Mouse (Mus musculus) limb, embryonic 15.5 days (tissue): ENCODE data around the gene Cks1b. TPM values are rescaled to one million over a fixed set of nuclear protein-coding genes. Genes with fewer than 3 reads are reported as not detected.

Experiments
- ATAC-seq: fragments of 200-750 bp; cut with Nextera tagmentation; 2 replicates; pipeline ENCODE4 v1.8.0; 2017; ENCODE audit warnings: low read depth, moderate TSS enrichment; ENCODE audit not compliant: insufficient number of reproducible peaks, low FRiP score, low TSS enrichment
- H3K27ac ChIP-seq: fragments of 300-500 bp; sonication (generic); 2 replicates; pipeline ENCODE4 v1.5.1; 2015; ENCODE audit warnings: moderate library complexity, mild to moderate bottlenecking, inconsistent platforms
- H3K27me3 ChIP-seq: fragments of 300-500 bp; sonication (generic); 2 replicates; pipeline ENCODE4 v1.6.1; 2015; ENCODE audit warnings: inconsistent platforms
- H3K36me3 ChIP-seq: fragments of 300-500 bp; sonication (generic); 2 replicates; pipeline ENCODE4 v1.6.1; 2015; ENCODE audit warnings: inconsistent platforms
- H3K4me1 ChIP-seq: fragments of 300-500 bp; sonication (generic); 2 replicates; pipeline ENCODE4 v1.6.1; 2015; ENCODE audit warnings: inconsistent platforms
- H3K4me2 ChIP-seq: fragments of 300-500 bp; sonication (generic); 2 replicates; pipeline ENCODE4 v1.6.1; 2015; ENCODE audit warnings: mild to moderate bottlenecking, inconsistent platforms
- H3K4me3 ChIP-seq: fragments of 300-500 bp; sonication (generic); 2 replicates; pipeline ENCODE4 v1.5.1; 2015; ENCODE audit warnings: mild to moderate bottlenecking, inconsistent platforms
- H3K9ac ChIP-seq: fragments of 300-500 bp; sonication (generic); 2 replicates; pipeline ENCODE4 v1.6.1; 2015; ENCODE audit warnings: inconsistent platforms
- H3K9me3 ChIP-seq: fragments of 300-500 bp; sonication (generic); 2 replicates; pipeline ENCODE4 v1.6.1; 2016; ENCODE audit warnings: inconsistent platforms
- WGBS: fragments of 180-500 bp; shearing (Covaris S2); methylation state at CpG from one replicate; pipeline ENCODE4 v1.1.7; 2015; 5-methylcytosine and 5-hydroxymethylcytosine counted together
- polyA plus RNA-seq: library from polyadenylated mRNA; unstranded; fragments of >200 nt; fragmentation: Nextera tagmentation; extraction: Ambion mirVana; gene quantifications from 2 replicates; pipeline ENCODE4 v1.2.1, GENCODE M21; 2015

Gene Cks1b
- polyA plus RNA-seq, 1 experiment from 2014 or later, result 365 TPM

DNA sequence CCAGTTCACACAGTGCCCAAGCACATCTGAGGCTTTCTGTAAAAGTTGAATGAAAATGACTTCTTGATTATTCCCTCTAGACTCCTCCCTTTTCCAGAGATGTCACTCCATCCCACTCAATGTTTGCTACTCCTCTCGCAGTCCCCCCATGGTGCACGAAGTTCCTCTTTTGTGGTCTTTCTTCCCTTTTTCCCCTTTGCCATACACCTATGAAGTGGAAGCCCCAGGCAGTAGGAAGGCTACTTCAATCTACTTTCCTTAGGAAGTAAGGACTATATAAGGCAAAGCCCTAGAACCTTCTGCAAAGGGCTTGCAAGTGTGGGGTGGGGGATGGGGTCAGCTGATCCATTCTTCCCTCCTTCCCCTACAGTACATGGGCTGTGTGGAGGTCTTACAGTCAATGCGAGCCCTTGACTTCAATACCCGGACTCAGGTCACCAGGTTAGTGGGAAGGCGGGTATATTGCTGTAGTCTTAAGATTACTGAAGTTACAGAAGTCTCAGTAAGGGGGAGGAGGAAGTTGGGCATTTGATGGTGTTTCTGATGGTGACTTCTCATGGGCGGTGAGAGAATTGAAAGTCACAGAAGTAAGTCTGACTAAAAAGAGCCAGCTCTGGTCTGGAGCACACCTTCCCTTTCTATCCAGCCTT is 4.5 kb upstream of the Cks1b start:
- Histone ChIP-seq H3K27ac (peak overlapping the region; percentile 22; the same call in 1 of the 2 replicates), H3K27me3 (no peaks in the 10 kb centered on the region), H3K4me3 (peak overlapping the region; percentile 65), H3K36me3 (peaks cover 40% of the 10 kb centered on the region), H3K4me2 (peak overlapping the region; percentile 70), H3K4me1 (peaks cover 48% of the 10 kb centered on the region), H3K9me3 (no peaks in the 10 kb centered on the region), H3K9ac (0 out of 2 replicates have a peak overlapping the region, but pooled peaks have one; percentile 20)
- 76% methylated on average over 6 of the region's 6 CpGs for WGBS
- no peak for ATAC-seq

- H3K27ac ChIP-seq, result peak overlapping the region; percentile 97
- H3K4me3 ChIP-seq, result peak overlapping the region; percentile 65
- H3K36me3 ChIP-seq, result peaks cover 33% of the 10 kb centered on the region
- 5% methylated on average over 22 of the region's 22 CpGs for WGBS
- H3K27me3 ChIP-seq, result no peaks in the 10 kb centered on the region
- H3K4me1 ChIP-seq, result peaks cover 53% of the 10 kb centered on the region
- ATAC-seq, result no peak
- H3K9ac ChIP-seq, result peak overlapping the region; percentile 50
- H3K4me2 ChIP-seq, result peak overlapping the region; percentile 70
- no peaks in the 10 kb centered on the region for H3K9me3 ChIP-seq
Observed at GRCm38 (mm10) chr3:89421810-89422473, 3.8 kb upstream of the Cks1b start.

DNA sequence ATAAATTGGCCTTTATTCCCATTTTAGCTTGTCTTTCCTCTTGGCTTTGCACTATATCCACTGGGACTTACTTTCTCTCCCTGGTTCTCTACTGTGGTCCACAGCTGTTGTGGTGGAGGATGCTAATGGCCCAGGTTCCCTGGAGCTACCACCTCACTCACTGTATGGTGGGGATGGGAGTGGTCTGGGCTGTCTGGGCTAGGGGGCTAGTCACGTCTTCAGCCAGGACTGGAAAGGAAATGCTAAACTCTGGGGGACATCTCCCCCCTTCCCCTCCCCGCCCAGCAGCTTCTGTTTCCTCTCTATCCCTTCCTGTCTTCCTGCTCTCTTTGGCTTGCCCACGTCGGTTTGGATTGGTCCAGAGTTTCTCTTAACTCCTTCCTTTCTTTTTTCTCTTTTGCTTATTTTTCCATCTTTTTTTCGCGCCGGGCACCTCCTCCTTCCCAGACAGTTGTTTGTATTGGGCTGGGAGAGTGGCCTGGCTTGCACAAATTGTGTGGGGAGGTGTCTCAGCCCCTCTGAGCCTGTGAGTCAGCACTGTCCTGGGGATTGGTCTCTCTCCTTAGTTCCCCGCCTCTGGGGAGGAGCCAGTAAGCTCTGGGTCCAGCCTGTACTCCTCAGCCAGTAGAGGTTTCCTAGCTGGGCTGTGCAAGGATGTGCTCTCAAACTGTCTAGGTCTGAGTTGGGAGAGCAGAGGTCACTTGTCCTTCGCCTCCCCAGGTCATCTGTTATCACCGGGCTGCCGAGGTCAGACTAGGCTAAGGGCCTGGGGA is 3.0 kb upstream of the Cks1b start:
- H3K4me2 ChIP-seq, result peak overlapping the region; percentile 70
- H3K9ac ChIP-seq, result peak overlapping the region; percentile 50
- peak overlapping the region; percentile 65 for H3K4me3 ChIP-seq
- H3K4me1 ChIP-seq, result peaks cover 60% of the 10 kb centered on the region
- WGBS, result 4% methylated on average over 11 of the region's 11 CpGs
- no peaks in the 10 kb centered on the region for H3K9me3 ChIP-seq
- peak; percentile 78 for ATAC-seq
- H3K27me3 ChIP-seq, result no peaks in the 10 kb centered on the region
- peaks cover 28% of the 10 kb centered on the region for H3K36me3 ChIP-seq
- H3K27ac ChIP-seq, result peak overlapping the region; percentile 97

DNA sequence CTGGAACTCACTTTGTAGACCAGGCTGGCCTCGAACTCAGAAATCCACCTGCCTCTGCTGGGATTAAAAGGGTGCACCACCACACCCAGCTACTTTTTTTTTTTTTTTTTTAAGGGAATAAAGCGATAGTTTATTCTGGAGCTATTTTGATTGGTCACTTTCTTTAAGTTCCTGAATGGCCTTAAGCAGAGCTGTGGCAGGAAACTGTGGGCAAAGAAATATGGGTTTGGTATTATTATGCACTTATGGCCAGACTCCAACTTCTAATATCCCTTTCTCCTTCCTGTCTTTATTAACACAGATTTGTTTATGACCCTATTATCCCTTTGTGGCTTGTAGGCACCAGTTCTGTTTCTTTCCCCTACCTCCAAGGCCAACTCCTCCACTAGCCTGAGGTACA is 2.2 kb upstream of the Cks1b start:
- H3K4me3 ChIP-seq, result peak overlapping the region; percentile 65
- no peaks in the 10 kb centered on the region for H3K27me3 ChIP-seq
- peaks cover 61% of the 10 kb centered on the region for H3K4me1 ChIP-seq
- no peak for ATAC-seq
- H3K9ac ChIP-seq, result no peak overlapping the region
- no peaks in the 10 kb centered on the region for H3K9me3 ChIP-seq
- H3K4me2 ChIP-seq, result peak overlapping the region; percentile 70
- peak overlapping the region; percentile 97 for H3K27ac ChIP-seq
- 37% methylated on average over 2 of the region's 2 CpGs for WGBS
- H3K36me3 ChIP-seq, result peaks cover 31% of the 10 kb centered on the region

- Histone ChIP-seq H3K36me3 (peaks cover 31% of the 10 kb centered on the region), H3K27me3 (no peaks in the 10 kb centered on the region), H3K4me1 (peaks cover 61% of the 10 kb centered on the region), H3K9me3 (no peaks in the 10 kb centered on the region), H3K4me2 (peak overlapping the region; percentile 70), H3K4me3 (peak overlapping the region; percentile 65), H3K9ac (peak overlapping the region; percentile 46), H3K27ac (peak overlapping the region; percentile 97)
- ATAC-seq, result no peak
- WGBS, result 10% methylated on average over 3 of the region's 3 CpGs
Observed at GRCm38 (mm10) chr3:89419981-89420380, 1.8 kb upstream of the Cks1b start.

DNA sequence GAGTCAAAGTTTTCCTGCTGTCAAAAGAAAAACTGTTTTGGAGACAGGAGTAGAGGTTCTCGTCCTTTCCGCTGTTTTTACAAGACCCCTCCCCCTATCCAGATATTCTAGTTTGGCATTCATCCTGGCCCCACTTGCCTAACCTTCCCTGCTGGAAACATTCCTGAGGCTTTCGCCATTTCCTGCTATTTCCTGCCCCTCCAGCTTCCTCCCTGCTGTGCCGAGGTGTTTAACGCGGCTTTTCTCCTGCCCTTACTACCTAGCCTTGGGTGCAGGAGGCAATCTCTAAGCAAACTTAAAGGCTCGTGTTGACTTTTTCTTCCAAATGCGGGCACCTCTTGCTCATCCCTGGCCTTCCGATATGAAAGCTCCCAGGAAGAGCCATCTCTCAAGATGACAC is 1.4 kb upstream of the Cks1b start:
- no peaks in the 10 kb centered on the region for H3K9me3 ChIP-seq
- peak overlapping the region; percentile 97 for H3K27ac ChIP-seq
- WGBS, result under 1% methylated on average over 9 of the region's 9 CpGs
- peaks cover 31% of the 10 kb centered on the region for H3K36me3 ChIP-seq
- no peak for ATAC-seq
- H3K4me2 ChIP-seq, result peak overlapping the region; percentile 70
- peaks cover 58% of the 10 kb centered on the region for H3K4me1 ChIP-seq
- peak overlapping the region; percentile 65 for H3K4me3 ChIP-seq
- H3K9ac ChIP-seq, result peak overlapping the region; percentile 46
- H3K27me3 ChIP-seq, result no peaks in the 10 kb centered on the region

- peak overlapping the region; percentile 70 for H3K4me2 ChIP-seq
- peaks cover 31% of the 10 kb centered on the region for H3K36me3 ChIP-seq
- H3K4me3 ChIP-seq, result peak overlapping the region; percentile 65
- ATAC-seq, result no peak
- H3K9ac ChIP-seq, result peak overlapping the region; percentile 46
- under 1% methylated on average over 16 of the region's 16 CpGs for WGBS
- H3K4me1 ChIP-seq, result peaks cover 53% of the 10 kb centered on the region
- H3K27ac ChIP-seq, result peak overlapping the region; percentile 97
- H3K9me3 ChIP-seq, result no peaks in the 10 kb centered on the region
- no peaks in the 10 kb centered on the region for H3K27me3 ChIP-seq
Observed at GRCm38 (mm10) chr3:89418861-89419250, 673 bp upstream of the Cks1b start.

- Histone ChIP-seq H3K27me3 (no peaks in the 10 kb centered on the region), H3K27ac (peak overlapping the region; percentile 97), H3K36me3 (peaks cover 29% of the 10 kb centered on the region), H3K4me2 (peak overlapping the region; percentile 70), H3K9ac (peak overlapping the region; percentile 50), H3K4me3 (peak overlapping the region; percentile 65), H3K9me3 (no peaks in the 10 kb centered on the region), H3K4me1 (peaks cover 44% of the 10 kb centered on the region)
- peak; percentile 20; the same call in 1 of the 2 replicates for ATAC-seq
- under 1% methylated on average over 20 of the region's 20 CpGs for WGBS
Observed at GRCm38 (mm10) chr3:89417840-89418169, 378 bp downstream of the Cks1b start.

- peak overlapping the region; percentile 50 for H3K9ac ChIP-seq
- H3K27me3 ChIP-seq, result no peaks in the 10 kb centered on the region
- H3K4me1 ChIP-seq, result peaks cover 38% of the 10 kb centered on the region
- peak overlapping the region; percentile 97; the same call in 1 of the 2 replicates for H3K27ac ChIP-seq
- peak overlapping the region; percentile 70 for H3K4me2 ChIP-seq
- H3K4me3 ChIP-seq, result peak overlapping the region; percentile 65
- H3K36me3 ChIP-seq, result peaks cover 29% of the 10 kb centered on the region
- no peaks in the 10 kb centered on the region for H3K9me3 ChIP-seq
- 18% methylated on average over 2 of the region's 2 CpGs for WGBS
- no peak for ATAC-seq
Observed at GRCm38 (mm10) chr3:89417131-89417530, 1.1 kb downstream of the Cks1b start.

GRCm38 (mm10) chr3:89416158-89416557 is 2.0 kb downstream of the Cks1b start:
- Histone ChIP-seq H3K36me3 (peaks cover 29% of the 10 kb centered on the region), H3K9me3 (no peaks in the 10 kb centered on the region), H3K4me1 (peaks cover 30% of the 10 kb centered on the region), H3K27me3 (no peaks in the 10 kb centered on the region), H3K27ac (no peak overlapping the region), H3K4me3 (no peak overlapping the region), H3K4me2 (0 out of 2 replicates have a peak overlapping the region, but pooled peaks have one; percentile 70), H3K9ac (no peak overlapping the region)
- ATAC-seq, result no peak
- WGBS, result 92% methylated on average over 8 of the region's 8 CpGs

GRCm38 (mm10) chr3:89411490-89412393 is 6.4 kb downstream of the Cks1b start, which contains the start of gene Flad1:
TSS of gene Flad1 (minus strand) at chr3:89411870.
- Histone ChIP-seq H3K9ac (peak within 1 kb of the TSS; percentile 31; the same call in 1 of the 2 replicates), H3K27me3 (no peaks in the 10 kb centered on the region), H3K27ac (peak within 1 kb of the TSS; percentile 55), H3K36me3 (peaks cover 44% of the 10 kb centered on the region), H3K9me3 (no peaks in the 10 kb centered on the region), H3K4me2 (peak within 1 kb of the TSS; percentile 56), H3K4me1 (peaks cover 13% of the 10 kb centered on the region), H3K4me3 (peak within 1 kb of the TSS; percentile 52)
- ATAC-seq, result peak; percentile 98
- 7% methylated on average over 28 of the region's 28 CpGs for WGBS
